In genomic region chr3:105796761-105797160, GRCm38 (mm10) we compare ENCODE assay signal across 19 mouse cellular contexts. TPM values are rescaled to one million over a fixed set of nuclear protein-coding genes. Genes with fewer than 3 reads are reported as not detected.
A peak's percentile ranks its signal among the peaks of the same experiment; 100 is the strongest.
DNase-seq lines count a peak whose midpoint lies in the region; ATAC-seq and TF ChIP-seq lines count a peak whose summit lies in the region.
"Had no signal": no experiment of that assay in that cellular context is flagged by ENCODE, and none has a peak within 500 bp of the region (broad histone marks: within the 10 kb centered on the region; RNA-seq: fewer than 3 reads in every experiment).

No protein-coding gene starts in this region.

- H3K27me3 ChIP-seq in liver, embryonic 14.5 days (ENCODE audit: control insufficient read depth, insufficient read depth, low read length), result no peaks in the 10 kb centered on the region
- H3K27me3 ChIP-seq in liver, embryonic 11.5 days (replicated peaks; ENCODE audit: control insufficient read depth, insufficient read depth, low read length), result no peaks in the 10 kb centered on the region
- H3K27me3 ChIP-seq in CH12.LX (replicated peaks), result no peaks in the 10 kb centered on the region
- no peaks in the 10 kb centered on the region for H3K27me3 ChIP-seq in hindbrain, embryonic 12.5 days
- H3K27me3 ChIP-seq: forebrain, embryonic 13.5 days; heart, embryonic 12.5 days; hindbrain, embryonic 15.5 days had no signal

- no peak for TF ChIP-seq EP300 in liver, embryonic 14.5 days (IDR thresholded peaks at IDR 0.05; ENCODE audit: low read depth)
- no peak for TF ChIP-seq EP300 in CH12.LX (IDR thresholded peaks at IDR 0.05; ENCODE audit: low read length)

- ATAC-seq in liver, embryonic 14.5 days (ENCODE audit: insufficient read depth), result no peak
- no peak for ATAC-seq in liver, embryonic 11.5 days (replicated peaks; ENCODE audit: low FRiP score)
- peak; percentile 27; the same call in 1 of the 2 replicates for ATAC-seq in neutrophil, adult 5-6 weeks (ENCODE audit: extremely low read depth, insufficient number of reproducible peaks, low FRiP score, poor library complexity, severe bottlenecking)
- no peak for ATAC-seq in hindbrain, embryonic 12.5 days (ENCODE audit: low FRiP score)
- ATAC-seq: forebrain, embryonic 13.5 days; forebrain, postnatal 0 days had no signal

- in situ Hi-C loops in CH12.LX (cut with MboI; ENCODE audit: low pct_ligation_motif_present, low pct_unique_long_range_greater_than_20kb, low sequenced_read_pairs), result no loop called here

- peak overlapping the region; percentile 52 for H3K27ac ChIP-seq in gastrocnemius, adult 2 months
- no peak overlapping the region for H3K27ac ChIP-seq in liver, embryonic 14.5 days
- no peak overlapping the region for H3K27ac ChIP-seq in liver, embryonic 11.5 days (ENCODE audit: low read depth, low read length)
- no peak overlapping the region for H3K27ac ChIP-seq in CH12.LX (ENCODE audit: insufficient read depth, low read depth)
- H3K27ac ChIP-seq in hindbrain, embryonic 12.5 days, result no peak overlapping the region
- H3K27ac ChIP-seq: embryonic facial prominence, embryonic 10.5 days; forebrain, embryonic 13.5 days; hindbrain, embryonic 10.5 days; hindbrain, embryonic 15.5 days had no signal

- H3K4me3 ChIP-seq in gastrocnemius, adult 2 months, result no peak overlapping the region
- H3K4me3 ChIP-seq in liver, embryonic 14.5 days (ENCODE audit: insufficient read depth in 1 of 2, low read depth in 2 of 2, low read length in 2 of 2), result no peak overlapping the region
- H3K4me3 ChIP-seq in liver, embryonic 11.5 days (ENCODE audit: low read depth, low read length), result no peak overlapping the region
- peak overlapping the region in 1 of 3 experiments; percentile 76 for H3K4me3 ChIP-seq in CH12.LX (replicated peaks in 1 of 3; ENCODE audit: low read depth in 2 of 3, low read length in 2 of 3, poor library complexity in 1 of 3)
- H3K4me3 ChIP-seq in hindbrain, embryonic 12.5 days, result no peak overlapping the region
- H3K4me3 ChIP-seq: embryonic facial prominence, embryonic 10.5 days; forebrain, embryonic 13.5 days; heart, embryonic 12.5 days; hindbrain, embryonic 10.5 days; hindbrain, embryonic 15.5 days had no signal

- WGBS in liver, embryonic 14.5 days (ENCODE audit: insufficient replicate concordance), result 42% methylated on average over 4 of the region's 4 CpGs
- WGBS in liver, embryonic 11.5 days, result 61% methylated on average over 4 of the region's 4 CpGs
- WGBS in hindbrain, embryonic 12.5 days, result 82% methylated on average over 4 of the region's 4 CpGs

- TF ChIP-seq CTCF in gastrocnemius, adult 2 months (IDR thresholded peaks at IDR 0.05), result no peak
- no peak for TF ChIP-seq CTCF in liver, embryonic 14.5 days (IDR thresholded peaks at IDR 0.05; ENCODE audit: low read depth)
- no peak for TF ChIP-seq CTCF in CH12.LX (conservative IDR thresholded peaks at IDR 0.05 in 1 of 2, IDR thresholded peaks at IDR 0.05 in 1 of 2; ENCODE audit: low read depth in 2 of 2, low read length in 2 of 2)

- dilution Hi-C loops in CH12.LX (cut with MboI; ENCODE audit: extremely low pct_ligation_motif_present, extremely low pct_unique_long_range_greater_than_20kb, low sequenced_read_pairs), result no loop called here

- intact Hi-C loops in gastrocnemius, adult 2 months (cut with DNase I), result no loop called here

- no peaks in the 10 kb centered on the region for H3K36me3 ChIP-seq in liver, embryonic 14.5 days (replicated peaks; ENCODE audit: control insufficient read depth, insufficient read depth, low read depth)
- H3K36me3 ChIP-seq in liver, embryonic 11.5 days (ENCODE audit: control insufficient read depth, insufficient read depth, low read length), result no peaks in the 10 kb centered on the region
- peaks cover 3 to 11% of the 10 kb centered on the region in 2 experiments for H3K36me3 ChIP-seq in CH12.LX (replicated peaks in 1 of 2; ENCODE audit: control insufficient read depth in 1 of 2, insufficient read depth in 1 of 2, low read length in 1 of 2)
- no peaks in the 10 kb centered on the region for H3K36me3 ChIP-seq in hindbrain, embryonic 12.5 days
- H3K36me3 ChIP-seq: heart, embryonic 12.5 days; hindbrain, embryonic 15.5 days had no signal

- H3K9ac ChIP-seq in liver, embryonic 14.5 days (replicated peaks), result no peak overlapping the region
- H3K9ac ChIP-seq in liver, embryonic 11.5 days (ENCODE audit: low read depth, low read length), result no peak overlapping the region
- H3K9ac ChIP-seq in CH12.LX (ENCODE audit: insufficient read depth, low read depth), result peak overlapping the region; percentile 62
- H3K9ac ChIP-seq in hindbrain, embryonic 12.5 days, result no peak overlapping the region
- H3K9ac ChIP-seq: forebrain, embryonic 13.5 days; forebrain, postnatal 0 days; heart, embryonic 12.5 days; hindbrain, embryonic 15.5 days had no signal

- H3K4me1 ChIP-seq in liver, embryonic 14.5 days (replicated peaks; ENCODE audit: control insufficient read depth in 2 of 2, insufficient read depth in 2 of 2, low read length in 1 of 2), result peaks cover 24 to 26% of the 10 kb centered on the region in 2 experiments
- peaks cover 26% of the 10 kb centered on the region for H3K4me1 ChIP-seq in liver, embryonic 11.5 days (replicated peaks; ENCODE audit: control insufficient read depth, insufficient read depth, low read length)
- H3K4me1 ChIP-seq in CH12.LX (ENCODE audit: control insufficient read depth in 1 of 2, insufficient read depth in 2 of 2), result peaks cover 5 to 30% of the 10 kb centered on the region in 2 experiments; a peak in 3 of 4 replicates
- H3K4me1 ChIP-seq in hindbrain, embryonic 12.5 days, result peaks cover 18% of the 10 kb centered on the region

- peaks cover 74% of the 10 kb centered on the region for H3K79me2 ChIP-seq in CH12.LX (replicated peaks; ENCODE audit: control insufficient read depth, extremely low read depth, insufficient read depth, poor library complexity, severe bottlenecking)

- no peaks in the 10 kb centered on the region for H3K9me3 ChIP-seq in liver, embryonic 14.5 days (ENCODE audit: control insufficient read depth, low read length)
- H3K9me3 ChIP-seq in liver, embryonic 11.5 days (ENCODE audit: control insufficient read depth, low read length), result no peaks in the 10 kb centered on the region
- peaks cover 7% of the 10 kb centered on the region for H3K9me3 ChIP-seq in CH12.LX (replicated peaks; ENCODE audit: low read length)
- H3K9me3 ChIP-seq in hindbrain, embryonic 12.5 days (replicated peaks), result no peaks in the 10 kb centered on the region
- H3K9me3 ChIP-seq: embryonic facial prominence, embryonic 10.5 days; forebrain, embryonic 13.5 days; heart, embryonic 12.5 days; hindbrain, embryonic 10.5 days; hindbrain, embryonic 15.5 days had no signal

- no peak for TF ChIP-seq RAD21 in CH12.LX (IDR thresholded peaks at IDR 0.05; ENCODE audit: low read depth, low read length)

- no peak for DNase-seq in gastrocnemius, adult 2 months
- DNase-seq in gastrocnemius, adult 18-20 months (ENCODE audit: low spot score), result no peak
- DNase-seq in liver, embryonic 14.5 days (ENCODE audit: low read depth in 3 of 3, low spot score in 3 of 3), result no peak
- no peak for DNase-seq in liver, embryonic 11.5 days (ENCODE audit: low spot score)
- peak; percentile 33 for DNase-seq in CH12.LX (ENCODE audit: extremely low read depth)
- DNase-seq in ovary, postnatal 10 days (ENCODE audit: low spot score), result no peak
- DNase-seq: adrenal gland, postnatal 10 days; cerebellum, adult 11 months; cerebellum, adult 8-10 months; cerebellum, postnatal 14 days; forebrain, postnatal 0 days; gastrocnemius, postnatal 10 days had no signal

- peak overlapping the region; percentile 9; the same call in 1 of the 2 replicates for H3K4me2 ChIP-seq in liver, embryonic 14.5 days (ENCODE audit: low read depth)
- no peak overlapping the region for H3K4me2 ChIP-seq in liver, embryonic 11.5 days
- H3K4me2 ChIP-seq in CH12.LX (ENCODE audit: insufficient read depth, low read depth, poor library complexity, severe bottlenecking), result peak overlapping the region; percentile 77
- H3K4me2 ChIP-seq in hindbrain, embryonic 12.5 days (replicated peaks), result no peak overlapping the region
- H3K4me2 ChIP-seq: forebrain, embryonic 13.5 days; heart, embryonic 12.5 days; hindbrain, embryonic 15.5 days had no signal

- no peak for TF ChIP-seq POLR2A in CH12.LX (IDR thresholded peaks at IDR 0.05; ENCODE audit: low read depth, low read length)

TF ChIP-seq in CH12.LX, 34 proteins besides CTCF, POLR2A, EP300 and RAD21 (continues in another document):
- TF ChIP-seq TBP (conservative IDR thresholded peaks at IDR 0.05; ENCODE audit: low read depth, low read length), result no peak
- no peak for TF ChIP-seq MAZ (IDR thresholded peaks at IDR 0.05; ENCODE audit: low read depth, low read length)
- no peak for TF ChIP-seq HCFC1 (IDR thresholded peaks at IDR 0.05; ENCODE audit: low read depth, low read length)
- no peak for TF ChIP-seq ZNF384 (IDR thresholded peaks at IDR 0.05; ENCODE audit: low read depth, low read length)
- no peak for TF ChIP-seq BHLHE40 (IDR thresholded peaks at IDR 0.05; ENCODE audit: low read depth, low read length)
- no peak for TF ChIP-seq TCF12 (IDR thresholded peaks at IDR 0.05; ENCODE audit: low read depth, low read length)
- TF ChIP-seq ZKSCAN1 (IDR thresholded peaks at IDR 0.05; ENCODE audit: borderline replicate concordance, low read depth, low read length), result no peak
- TF ChIP-seq E2F4 (IDR thresholded peaks at IDR 0.05; ENCODE audit: insufficient replicate concordance, low read depth, low read length), result no peak
- no peak for TF ChIP-seq GABPA (IDR thresholded peaks at IDR 0.05; ENCODE audit: insufficient replicate concordance, low read depth, low read length)
- 0 out of 2 replicates have a peak, but pooled peaks have one; percentile 37 for TF ChIP-seq POLR2AphosphoS2 (IDR thresholded peaks at IDR 0.05; ENCODE audit: low read depth, low read length)
- no peak for TF ChIP-seq PAX5 (IDR thresholded peaks at IDR 0.05; ENCODE audit: low read length)
- no peak for TF ChIP-seq MXI1 (IDR thresholded peaks at IDR 0.05; ENCODE audit: low read depth, low read length)
- TF ChIP-seq MAX (IDR thresholded peaks at IDR 0.05; ENCODE audit: low read length), result no peak
- TF ChIP-seq MYC (IDR thresholded peaks at IDR 0.05; ENCODE audit: low read depth, low read length), result 0 out of 2 replicates have a peak, but pooled peaks have one; percentile 18
- TF ChIP-seq RCOR1 (conservative IDR thresholded peaks at IDR 0.05; ENCODE audit: low read depth, low read length), result no peak

RNA-seq across cellular contexts. Expression of gene Rap1a, which starts 4.4 kb away (rescaled TPM):
- 100 to 1,000 TPM in 1 of 2 experiments, 10 to 100 TPM in 1; 86.7 to 101 TPM for total RNA-seq in gastrocnemius, adult 2 months (2021)
- total RNA-seq in gastrocnemius, adult 18-20 months (2021), result 10 to 100 TPM; 74.1 to 94.9 TPM
- polyA plus RNA-seq in liver, embryonic 14.5 days (2012; rRNA removed), result 20.5 and 37.4 TPM in 2 replicates
- polyA plus RNA-seq in liver, embryonic 14.5 days (2014; fragmentation: Nextera tagmentation; extraction: Ambion mirVana), result 81.3 and 86.2 TPM in 2 replicates
- 114 and 121 TPM in 2 replicates for polyA plus RNA-seq in liver, embryonic 11.5 days (2014; fragmentation: Nextera tagmentation; extraction: Ambion mirVana)
- total RNA-seq in CH12.LX (2012; rRNA removed) (63.3 and 116 TPM in 2 replicates), CH12.LX (2014; rRNA removed) (209 and 234 TPM in 2 replicates)
- 222 and 250 TPM in 2 replicates for polyA plus RNA-seq in CH12.LX (2012; ENCODE audit: insufficient read length, low read depth)
- 146 and 151 TPM in 2 replicates for total RNA-seq in neutrophil, adult 5-6 weeks (2017)
- polyA plus RNA-seq in hindbrain, embryonic 12.5 days (2016; fragmentation: Nextera tagmentation; extraction: Ambion mirVana), result 79.2 and 88.2 TPM in 2 replicates

Comparison
In these comparisons a context has a peak if more than half of its experiments do, and no peak if none do; other contexts are left out.
1. H3K4me2 ChIP-seq: peak in liver, embryonic 14.5 days (single experiment) and CH12.LX (single experiment); none in liver, embryonic 11.5 days (single experiment) and hindbrain, embryonic 12.5 days (single experiment).